Mouse (Mus musculus) forebrain, embryonic 12.5 days (tissue): ENCODE data around the gene Fbxw11. TPM values are rescaled to one million over a fixed set of nuclear protein-coding genes. Genes with fewer than 3 reads are reported as not detected.

Source experiments
- ATAC-seq: fragments of 200-750 bp; cut with Nextera tagmentation; 2 replicates; pipeline ENCODE4 v1.8.0; 2017; ENCODE audit warnings: moderate TSS enrichment; ENCODE audit not compliant: low FRiP score
- H3K27ac ChIP-seq: fragments of 300-500 bp; sonication (generic); 2 replicates; pipeline ENCODE4 v1.5.1; 2016; ENCODE audit warnings: mild to moderate bottlenecking
- H3K27me3 ChIP-seq: fragments of 300-500 bp; sonication (generic); 2 replicates; pipeline ENCODE4 v1.6.1; 2016; ENCODE audit warnings: mild to moderate bottlenecking
- H3K36me3 ChIP-seq: fragments of 300-500 bp; sonication (generic); replicated peaks from 2 replicates; pipeline ENCODE4 v1.6.1; 2016; ENCODE audit warnings: mild to moderate bottlenecking
- H3K4me1 ChIP-seq: fragments of 300-500 bp; sonication (generic); 2 replicates; pipeline ENCODE4 v1.6.1; 2016
- H3K4me2 ChIP-seq: fragments of 300-500 bp; sonication (generic); 2 replicates; pipeline ENCODE4 v1.6.1; 2016; ENCODE audit warnings: mild to moderate bottlenecking, moderate library complexity
- H3K4me3 ChIP-seq: fragments of 300-500 bp; sonication (generic); replicated peaks from 2 replicates; pipeline ENCODE4 v1.5.1; 2016; ENCODE audit warnings: mild to moderate bottlenecking
- H3K9ac ChIP-seq: fragments of 300-500 bp; sonication (generic); 2 replicates; pipeline ENCODE4 v1.6.1; 2016; ENCODE audit warnings: mild to moderate bottlenecking
- H3K9me3 ChIP-seq: fragments of 300-500 bp; sonication (generic); 2 replicates; pipeline ENCODE4 v1.6.1; 2016
- WGBS: fragments of 180-500 bp; shearing (Covaris S2); methylation state at CpG from one replicate; pipeline ENCODE4 v1.1.7; 2016; 5-methylcytosine and 5-hydroxymethylcytosine counted together
- polyA plus RNA-seq: library from polyadenylated mRNA; unstranded; fragments of >200 nt; fragmentation: Nextera tagmentation; extraction: Ambion mirVana; gene quantifications from 2 replicates; pipeline ENCODE4 v1.2.1, GENCODE M21; 2016

Gene Fbxw11
- polyA plus RNA-seq, 1 experiment from 2014 or later: 111 TPM

DNA sequence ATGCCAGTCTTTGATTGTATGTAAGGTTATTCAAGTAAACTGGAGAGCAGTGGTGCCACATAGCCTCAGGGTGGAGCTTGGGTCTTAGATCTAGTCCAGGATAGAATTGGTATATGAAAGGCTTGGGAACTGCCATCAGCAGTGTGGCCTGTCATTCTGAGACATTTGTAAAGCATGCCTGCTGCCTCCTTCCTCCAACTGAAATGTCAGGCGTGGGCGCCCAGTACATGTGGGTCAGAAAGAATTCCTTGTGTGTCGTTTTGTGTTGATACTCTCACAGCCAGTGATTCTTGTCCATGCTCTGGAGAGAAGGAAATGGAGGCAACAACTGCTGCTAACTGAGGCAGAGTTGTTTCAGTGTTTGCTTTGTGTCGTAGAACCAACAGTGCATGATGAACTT, 76.5 kb downstream of the Fbxw11 start:
- no peak overlapping the region for H3K4me2 ChIP-seq
- no peak overlapping the region for H3K27ac ChIP-seq
- H3K9me3 ChIP-seq: no peaks in the 10 kb centered on the region
- WGBS: 94% methylated on average over 4 of the region's 4 CpGs
- H3K36me3 ChIP-seq: peaks cover 5% of the 10 kb centered on the region; the same call in 1 of the 2 replicates
- ATAC-seq: no peak
- H3K4me1 ChIP-seq: 0 out of 2 replicates have a peak, but pooled peaks cover 4% of the 10 kb centered on the region
- H3K27me3 ChIP-seq: no peaks in the 10 kb centered on the region
- H3K4me3 ChIP-seq: no peak overlapping the region
- H3K9ac ChIP-seq: no peak overlapping the region

DNA sequence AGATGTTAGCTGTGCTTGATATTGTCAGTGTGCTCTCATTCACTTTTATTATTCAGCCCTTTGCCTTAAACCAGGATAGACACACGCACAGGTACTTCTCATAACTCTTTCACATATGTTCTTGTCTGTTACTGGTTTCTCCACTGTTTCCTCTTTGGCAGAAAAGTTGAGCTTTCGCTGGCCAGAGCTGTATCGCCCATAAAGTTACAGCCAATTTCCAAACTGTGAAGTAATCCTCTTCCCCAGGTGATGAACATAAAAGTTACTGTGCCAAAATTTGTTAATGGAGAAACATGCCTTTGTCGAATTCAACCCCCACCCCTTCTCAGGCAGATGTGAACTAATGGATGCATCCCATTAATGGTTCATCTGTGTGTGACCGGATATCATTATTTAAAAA, 80.1 kb downstream of the Fbxw11 start:
- Histone ChIP-seq H3K9ac (no peak overlapping the region), H3K4me3 (no peak overlapping the region), H3K27ac (no peak overlapping the region), H3K36me3 (peaks cover 10% of the 10 kb centered on the region; the same call in 1 of the 2 replicates), H3K4me1 (no peaks in the 10 kb centered on the region), H3K27me3 (no peaks in the 10 kb centered on the region), H3K9me3 (no peaks in the 10 kb centered on the region), H3K4me2 (no peak overlapping the region)
- 95% methylated on average over 5 of the region's 5 CpGs for WGBS
- no peak for ATAC-seq

- Histone ChIP-seq H3K27me3 (no peaks in the 10 kb centered on the region), H3K4me3 (no peak overlapping the region), H3K9me3 (no peaks in the 10 kb centered on the region), H3K9ac (no peak overlapping the region), H3K4me2 (no peak overlapping the region), H3K27ac (no peak overlapping the region), H3K36me3 (peaks cover 10% of the 10 kb centered on the region; the same call in 1 of the 2 replicates), H3K4me1 (no peaks in the 10 kb centered on the region)
- ATAC-seq: no peak
- WGBS: 94% methylated on average over 2 of the region's 2 CpGs
Observed at GRCm38 (mm10) chr11:32723287-32723686, 80.8 kb downstream of the Fbxw11 start.

DNA sequence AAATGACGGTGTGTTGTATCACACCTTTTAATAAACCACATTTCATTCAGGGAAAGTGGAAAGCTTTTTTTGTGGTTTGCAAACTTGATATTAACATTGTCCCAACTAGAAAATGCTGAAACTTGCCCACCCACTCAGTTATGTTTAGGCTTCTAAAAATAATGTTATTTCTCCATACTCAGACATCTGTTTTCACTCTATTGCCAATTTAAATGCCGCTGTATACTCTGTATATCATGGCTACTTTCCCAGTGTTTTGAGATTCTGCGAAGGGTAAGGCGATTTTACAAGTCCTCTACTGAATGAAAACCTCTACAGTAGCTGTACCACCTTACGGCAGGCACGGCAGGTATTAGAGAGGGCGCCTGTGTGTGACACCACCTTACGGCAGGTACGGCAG, 82.6 kb downstream of the Fbxw11 start:
- Histone ChIP-seq H3K27me3 (no peaks in the 10 kb centered on the region), H3K36me3 (peaks cover 10% of the 10 kb centered on the region; the same call in 1 of the 2 replicates), H3K9me3 (no peaks in the 10 kb centered on the region), H3K27ac (no peak overlapping the region), H3K4me1 (no peaks in the 10 kb centered on the region), H3K4me2 (no peak overlapping the region), H3K9ac (no peak overlapping the region), H3K4me3 (no peak overlapping the region)
- no peak for ATAC-seq
- WGBS: 90% methylated on average over 9 of the region's 9 CpGs

DNA sequence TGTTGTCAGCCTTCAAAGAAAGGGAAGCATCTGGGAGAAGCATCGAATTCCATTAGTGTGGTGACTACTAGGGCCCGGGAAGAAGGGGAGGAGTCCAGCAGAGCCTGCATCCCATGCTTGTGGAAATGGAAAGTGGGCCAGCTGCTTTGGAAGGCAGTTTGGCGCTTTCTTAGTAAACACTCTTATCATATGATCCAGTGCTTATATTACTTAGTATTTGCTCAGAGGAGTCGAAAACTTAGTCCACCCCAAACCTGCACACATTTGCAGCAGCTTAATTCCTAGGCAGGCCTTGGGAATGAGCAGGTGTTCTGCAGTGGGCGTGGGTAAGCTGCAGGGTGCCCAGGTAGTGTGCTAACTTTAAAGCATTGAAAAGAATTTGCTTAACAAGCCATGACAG, 89.9 kb downstream of the Fbxw11 start:
- Histone ChIP-seq H3K4me3 (no peak overlapping the region), H3K27me3 (no peaks in the 10 kb centered on the region), H3K4me1 (no peaks in the 10 kb centered on the region), H3K36me3 (peaks cover 53% of the 10 kb centered on the region), H3K4me2 (no peak overlapping the region), H3K9me3 (no peaks in the 10 kb centered on the region), H3K27ac (no peak overlapping the region), H3K9ac (no peak overlapping the region)
- WGBS: 69% methylated on average over 5 of the region's 5 CpGs
- no peak for ATAC-seq

- Histone ChIP-seq H3K4me1 (no peaks in the 10 kb centered on the region), H3K27me3 (no peaks in the 10 kb centered on the region), H3K4me2 (no peak overlapping the region), H3K9me3 (no peaks in the 10 kb centered on the region), H3K9ac (no peak overlapping the region), H3K4me3 (no peak overlapping the region), H3K36me3 (peaks cover 60% of the 10 kb centered on the region), H3K27ac (no peak overlapping the region)
- ATAC-seq: no peak
- WGBS: 90% methylated on average over 6 of the region's 6 CpGs
Observed at GRCm38 (mm10) chr11:32733195-32733594, 90.7 kb downstream of the Fbxw11 start.

DNA sequence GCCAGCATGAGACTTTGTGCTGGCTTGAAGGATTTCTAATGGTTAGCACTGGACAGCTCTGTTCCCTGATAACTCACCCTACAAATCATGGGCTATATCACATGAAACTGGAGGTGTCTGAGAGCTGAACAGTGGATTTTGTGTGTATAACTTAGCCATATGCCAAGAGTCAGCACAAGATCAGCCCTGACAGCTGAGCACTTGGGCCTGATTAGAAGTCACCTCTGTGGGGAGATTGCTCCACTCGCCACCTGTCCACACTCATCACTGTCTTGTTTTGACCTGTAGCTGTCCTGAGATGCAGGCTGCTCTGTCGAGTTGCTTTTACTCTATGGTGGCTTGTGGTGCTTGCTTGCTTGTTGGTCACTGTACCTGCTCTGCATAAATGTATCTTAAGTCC, 93.8 kb downstream of the Fbxw11 start:
- no peak for ATAC-seq
- H3K4me3 ChIP-seq: no peak overlapping the region
- no peaks in the 10 kb centered on the region for H3K27me3 ChIP-seq
- H3K27ac ChIP-seq: no peak overlapping the region
- no peaks in the 10 kb centered on the region for H3K9me3 ChIP-seq
- no peaks in the 10 kb centered on the region for H3K4me1 ChIP-seq
- 93% methylated on average over 2 of the region's 2 CpGs for WGBS
- peaks cover 84% of the 10 kb centered on the region for H3K36me3 ChIP-seq
- no peak overlapping the region for H3K4me2 ChIP-seq
- no peak overlapping the region for H3K9ac ChIP-seq

DNA sequence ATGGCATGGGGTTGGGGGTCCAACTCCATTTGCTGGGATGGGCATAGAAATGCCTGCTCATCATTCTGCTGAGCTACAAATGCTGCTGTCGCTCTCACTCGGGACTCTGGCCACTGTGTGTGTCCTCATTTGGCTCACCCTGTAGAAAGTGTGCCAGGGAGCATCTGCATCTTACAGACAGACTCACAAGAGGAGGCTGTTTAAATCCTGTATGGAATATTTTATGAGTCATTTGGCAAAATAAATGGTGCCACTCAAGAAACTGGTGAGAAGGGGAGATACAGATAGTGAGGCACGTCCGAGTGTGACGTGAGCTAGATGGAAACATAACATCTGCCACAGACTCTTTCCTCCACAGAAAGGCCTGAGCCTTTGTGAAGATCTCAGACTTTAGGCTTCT, 95.2 kb downstream of the Fbxw11 start:
- peaks cover 90% of the 10 kb centered on the region for H3K36me3 ChIP-seq
- H3K27ac ChIP-seq: no peak overlapping the region
- WGBS: 95% methylated on average over 5 of the region's 5 CpGs
- no peaks in the 10 kb centered on the region for H3K9me3 ChIP-seq
- H3K4me1 ChIP-seq: no peaks in the 10 kb centered on the region
- no peaks in the 10 kb centered on the region for H3K27me3 ChIP-seq
- H3K4me2 ChIP-seq: no peak overlapping the region
- no peak overlapping the region for H3K9ac ChIP-seq
- no peak overlapping the region for H3K4me3 ChIP-seq
- no peak for ATAC-seq

GRCm38 (mm10) chr11:32743891-32744290, 101.4 kb downstream of the Fbxw11 start:
- Histone ChIP-seq H3K9ac (no peak overlapping the region), H3K9me3 (no peaks in the 10 kb centered on the region), H3K4me3 (no peak overlapping the region), H3K4me2 (no peak overlapping the region), H3K27ac (no peak overlapping the region), H3K27me3 (no peaks in the 10 kb centered on the region), H3K4me1 (no peaks in the 10 kb centered on the region), H3K36me3 (peaks cover 80% of the 10 kb centered on the region)
- 91% methylated on average over 5 of the region's 5 CpGs for WGBS
- ATAC-seq: no peak

GRCm38 (mm10) chr11:32744463-32744862, 101.9 kb downstream of the Fbxw11 start:
- H3K36me3 ChIP-seq: peaks cover 74% of the 10 kb centered on the region
- H3K4me1 ChIP-seq: no peaks in the 10 kb centered on the region
- H3K4me3 ChIP-seq: no peak overlapping the region
- H3K27me3 ChIP-seq: no peaks in the 10 kb centered on the region
- 94% methylated on average over 7 of the region's 7 CpGs for WGBS
- no peak overlapping the region for H3K4me2 ChIP-seq
- no peaks in the 10 kb centered on the region for H3K9me3 ChIP-seq
- ATAC-seq: no peak
- H3K27ac ChIP-seq: no peak overlapping the region
- H3K9ac ChIP-seq: no peak overlapping the region

DNA sequence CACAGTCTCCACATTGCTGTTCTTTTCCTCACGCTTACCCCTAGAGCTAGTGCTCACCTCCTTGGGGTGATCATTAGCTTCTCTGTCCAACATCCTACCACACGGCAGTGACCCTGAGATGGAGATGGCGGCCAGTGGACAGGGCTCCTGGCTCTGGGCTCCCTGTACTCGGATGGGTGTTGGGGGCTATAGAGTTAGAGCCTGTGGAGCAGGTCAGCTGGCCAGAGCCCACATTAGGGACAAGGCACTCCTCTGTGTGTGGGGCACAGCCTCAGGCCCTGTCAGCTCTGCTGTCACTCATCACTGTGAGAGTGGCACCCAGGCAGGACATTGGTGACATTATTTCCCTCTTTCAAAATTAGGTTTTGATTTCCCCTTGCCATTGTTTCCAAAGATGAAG, 102.9 kb downstream of the Fbxw11 start:
- no peak for ATAC-seq
- Histone ChIP-seq H3K4me1 (no peaks in the 10 kb centered on the region), H3K4me3 (no peak overlapping the region), H3K4me2 (no peak overlapping the region), H3K9me3 (no peaks in the 10 kb centered on the region), H3K27ac (no peak overlapping the region), H3K9ac (no peak overlapping the region), H3K27me3 (no peaks in the 10 kb centered on the region), H3K36me3 (peaks cover 65% of the 10 kb centered on the region)
- 88% methylated on average over 4 of the region's 4 CpGs for WGBS

DNA sequence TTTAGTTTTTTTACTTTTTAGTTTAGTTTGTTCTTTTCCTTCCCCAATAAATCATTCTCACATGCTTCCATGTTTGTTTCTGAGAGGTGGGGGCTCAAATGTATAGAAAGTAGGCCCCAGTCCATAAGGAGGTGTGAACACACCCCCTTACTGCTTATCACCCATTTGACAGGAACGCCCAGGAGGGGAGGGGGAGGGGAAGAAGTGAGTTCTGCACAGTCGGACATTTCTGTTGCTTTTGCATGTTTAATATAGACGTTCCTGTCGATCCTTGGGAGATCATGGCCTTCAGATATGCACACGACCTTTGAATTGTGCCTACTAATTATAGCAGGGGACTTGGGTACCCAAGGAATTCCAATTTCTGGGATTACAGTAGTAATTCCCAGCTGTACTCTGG, 103.5 kb downstream of the Fbxw11 start:
- Histone ChIP-seq H3K4me3 (no peak overlapping the region), H3K9ac (no peak overlapping the region), H3K36me3 (peaks cover 60% of the 10 kb centered on the region), H3K27ac (no peak overlapping the region), H3K4me1 (no peaks in the 10 kb centered on the region), H3K9me3 (no peaks in the 10 kb centered on the region), H3K4me2 (no peak overlapping the region), H3K27me3 (no peaks in the 10 kb centered on the region)
- no peak for ATAC-seq
- WGBS: 78% methylated on average over 5 of the region's 5 CpGs

DNA sequence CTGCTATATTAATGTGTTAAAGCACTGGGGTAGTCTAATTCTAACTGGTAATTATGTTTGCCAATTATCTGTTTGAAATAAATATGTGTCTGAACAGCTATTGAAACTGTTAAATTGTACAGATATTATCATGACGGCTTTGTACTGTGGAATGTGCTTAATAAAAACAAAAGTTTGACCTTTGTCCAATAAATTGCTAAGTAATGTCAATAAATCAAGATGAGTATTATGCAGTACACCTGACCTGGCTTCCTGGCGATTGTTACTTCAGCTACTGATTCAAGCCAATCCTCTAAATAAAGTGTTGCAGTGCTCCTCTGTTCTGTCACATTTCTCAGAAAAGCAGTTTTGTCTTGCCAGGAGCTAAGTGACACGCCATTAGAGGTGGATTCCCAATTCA, 104.0 kb downstream of the Fbxw11 start:
- Histone ChIP-seq H3K4me2 (no peak overlapping the region), H3K9ac (no peak overlapping the region), H3K4me3 (no peak overlapping the region), H3K27me3 (no peaks in the 10 kb centered on the region), H3K4me1 (no peaks in the 10 kb centered on the region), H3K36me3 (peaks cover 56% of the 10 kb centered on the region), H3K9me3 (no peaks in the 10 kb centered on the region), H3K27ac (no peak overlapping the region)
- ATAC-seq: no peak
- 87% methylated on average over 3 of the region's 3 CpGs for WGBS

GRCm38 (mm10) chr11:32748800-32749199, 106.3 kb downstream of the Fbxw11 start:
- Histone ChIP-seq H3K9me3 (no peaks in the 10 kb centered on the region), H3K9ac (no peak overlapping the region), H3K36me3 (peaks cover 34% of the 10 kb centered on the region), H3K4me1 (no peaks in the 10 kb centered on the region), H3K4me3 (no peak overlapping the region), H3K27me3 (no peaks in the 10 kb centered on the region), H3K4me2 (no peak overlapping the region), H3K27ac (no peak overlapping the region)
- no peak for ATAC-seq
- 74% methylated on average over 4 of the region's 4 CpGs for WGBS
